Mouse (Mus musculus) Patski (cell line): ENCODE measurements around the gene Rassf4. TPM values are rescaled to one million over a fixed set of nuclear protein-coding genes. Genes with fewer than 3 reads are reported as not detected.

ENCODE experiments used
- ATAC-seq: fragments of 100-300 bp; one replicate; pipeline ENCODE4 v1.8.0; 2021
- CTCF ChIA-PET: fragments of 350-600 bp; sonication (Branson Sonifier 250); formaldehyde crosslinking; loops from one replicate; lab custom pipeline; 2022; ENCODE audit warnings: inconsistent platforms; lab: Charles Lee
- POLR2A ChIA-PET: fragments of 350-600 bp; sonication (Branson Sonifier 250); formaldehyde crosslinking; loops from one replicate; lab custom pipeline; 2022; ENCODE audit warnings: antibody characterized with exemption, inconsistent platforms; lab: Charles Lee
- DNase-seq: peaks from one replicate; pipeline ENCODE4 v3.0.0-alpha.2; 2011; ENCODE audit warnings: low read depth, low spot score
- H3K27me3 ChIP-seq: fragments of 371-371 bp; one replicate; pipeline ENCODE4 v1.5.1; 2021
- CTCF ChIP-seq: fragments of 100-300 bp; IDR thresholded peaks from one replicate; pipeline ENCODE4 v1.5.1; 2021
- in situ Hi-C: fragments of 300-500 bp; cut with MboI; formaldehyde crosslinking; loops from 3 replicates; pipeline ENCODE4 v1.11.1; 2018; ENCODE audit warnings: low pct_unique_long_range_greater_than_20kb, mixed read lengths
- polyA plus RNA-seq: library from polyadenylated mRNA; unstranded; gene quantifications from one replicate; pipeline ENCODE4 v1.2.3, GENCODE M21; 2021

The Rassf4 gene
- polyA plus RNA-seq, 1 experiment from 2014 or later = 0.71 TPM

GRCm38 (mm10) chr6:116704320-116704719, 30.6 kb upstream of the Rassf4 start:
- DNase-seq (no peak), ATAC-seq (no peak)
- ChIA-PET CTCF (no interaction called here), POLR2A (no interaction called here)
- in situ Hi-C loops = no loop called here
- TF ChIP-seq CTCF = no peak
- no peaks in the 10 kb centered on the region for H3K27me3 ChIP-seq

- DNase-seq (no peak), ATAC-seq (no peak)
- CTCF ChIA-PET = interaction anchor here (1.1 to 2.2 kb wide), 2 partner anchors 9 to 17 kb away, joined by 3 to 5 read pairs; no protein-coding TSS in a partner anchor
- in situ Hi-C loops = no loop called here
- POLR2A ChIA-PET = no interaction called here
- no peaks in the 10 kb centered on the region for H3K27me3 ChIP-seq
- TF ChIP-seq CTCF = no peak
These were observed 27.1 kb upstream of the Rassf4 start for GRCm38 (mm10) chr6:116700821-116701220.

- POLR2A ChIA-PET = interaction anchor here (0.5 to 1.5 kb wide), 2 partner anchors 46 to 1061 kb away, joined by 4 read pairs; no protein-coding TSS in a partner anchor
- DNase-seq = no peak
- CTCF ChIA-PET = interaction anchor here (0.9 to 7.9 kb wide), 4 partner anchors 15 to 243 kb away, joined by 3 to 62 read pairs (median 8); partner anchors contain the start of gene Depp1
- H3K27me3 ChIP-seq = no peaks in the 10 kb centered on the region
- in situ Hi-C loops = loop anchor here (5.0 to 10.0 kb wide), 2 partner anchors 46 to 63 kb away; partner anchors contain the start of gene Depp1
- TF ChIP-seq CTCF = no peak
- no peak for ATAC-seq
These were observed 24.2 kb upstream of the Rassf4 start for GRCm38 (mm10) chr6:116697896-116698425.

GRCm38 (mm10) chr6:116697413-116697812, 23.7 kb upstream of the Rassf4 start:
- ATAC-seq = no peak
- ChIA-PET POLR2A (interaction anchor here (0.5 to 1.5 kb wide), 2 partner anchors 46 to 1060 kb away, joined by 4 read pairs; no protein-coding TSS in a partner anchor), CTCF (interaction anchor here (0.7 to 7.9 kb wide), 6 partner anchors 10 to 243 kb away, joined by 3 to 62 read pairs (median 6); partner anchors contain the start of gene Depp1)
- TF ChIP-seq CTCF = peak; percentile 93
- H3K27me3 ChIP-seq = no peaks in the 10 kb centered on the region
- in situ Hi-C loops = loop anchor here (5.0 to 10.0 kb wide), 2 partner anchors 45 to 63 kb away; partner anchors contain the start of gene Depp1
- DNase-seq = no peak

GRCm38 (mm10) chr6:116694346-116694745, 20.6 kb upstream of the Rassf4 start:
- in situ Hi-C loops = loop anchor here (10.0 kb wide), 1 partner anchor 60 kb away; no protein-coding TSS in a partner anchor
- POLR2A ChIA-PET = interaction anchor here (0.6 kb wide), 1 partner anchor 24 kb away, joined by 6 read pairs; no protein-coding TSS in a partner anchor
- TF ChIP-seq CTCF = no peak
- ATAC-seq = peak; percentile 90
- DNase-seq = no peak
- CTCF ChIA-PET = interaction anchor here (7.9 kb wide), 1 partner anchor 41 kb away, joined by 62 read pairs; the partner anchor contains the start of gene Depp1
- no peaks in the 10 kb centered on the region for H3K27me3 ChIP-seq

GRCm38 (mm10) chr6:116693639-116694038, 19.9 kb upstream of the Rassf4 start:
- DNase-seq (no peak), ATAC-seq (no peak)
- H3K27me3 ChIP-seq = no peaks in the 10 kb centered on the region
- in situ Hi-C loops = loop anchor here (10.0 kb wide), 1 partner anchor 59 kb away; no protein-coding TSS in a partner anchor
- CTCF ChIA-PET = interaction anchor here (1.2 to 7.9 kb wide), 3 partner anchors 17 to 40 kb away, joined by 3 to 62 read pairs (median 3); partner anchors contain the start of gene Depp1
- no peak for TF ChIP-seq CTCF
- POLR2A ChIA-PET = interaction anchor here (0.6 to 1.4 kb wide), 2 partner anchors 11 to 25 kb away, joined by 4 to 6 read pairs; no protein-coding TSS in a partner anchor

- in situ Hi-C loops = no loop called here
- DNase-seq (no peak), ATAC-seq (no peak)
- POLR2A ChIA-PET = interaction anchor here (1.2 kb wide), 1 partner anchor 11 kb away, joined by 4 read pairs; no protein-coding TSS in a partner anchor
- H3K27me3 ChIP-seq = no peaks in the 10 kb centered on the region
- TF ChIP-seq CTCF = no peak
- CTCF ChIA-PET = interaction anchor here (1.0 to 1.3 kb wide), 3 partner anchors 10 to 17 kb away, joined by 3 to 5 read pairs (median 3); no protein-coding TSS in a partner anchor
These were observed 8.6 kb upstream of the Rassf4 start for GRCm38 (mm10) chr6:116682317-116682716.

- DNase-seq (no peak), ATAC-seq (no peak)
- no peaks in the 10 kb centered on the region for H3K27me3 ChIP-seq
- ChIA-PET POLR2A (no interaction called here), CTCF (no interaction called here)
- no peak for TF ChIP-seq CTCF
- in situ Hi-C loops = no loop called here
These were observed 6.0 kb upstream of the Rassf4 start for GRCm38 (mm10) chr6:116679563-116680288.

GRCm38 (mm10) chr6:116677321-116677720, 3.6 kb upstream of the Rassf4 start:
- ChIA-PET POLR2A (no interaction called here), CTCF (interaction anchor here (1.3 kb wide), 1 partner anchor 16 kb away, joined by 3 read pairs; no protein-coding TSS in a partner anchor)
- H3K27me3 ChIP-seq = no peaks in the 10 kb centered on the region
- ATAC-seq (no peak), DNase-seq (no peak)
- in situ Hi-C loops = no loop called here
- TF ChIP-seq CTCF = no peak

- no peak for ATAC-seq
- ChIA-PET POLR2A (no interaction called here), CTCF (interaction anchor here (1.3 kb wide), 1 partner anchor 17 kb away, joined by 3 read pairs; no protein-coding TSS in a partner anchor)
These were observed 2.7 kb upstream of the Rassf4 start for GRCm38 (mm10) chr6:116676355-116676913.

More at GRCm38 (mm10) chr6:116676355-116676913, 2.7 kb upstream of the Rassf4 start:
- H3K27me3 ChIP-seq = no peaks in the 10 kb centered on the region
- no peak for TF ChIP-seq CTCF
- no peak for DNase-seq
- in situ Hi-C loops = no loop called here
